Mouse (Mus musculus) telencephalon, adult 2 months (tissue): ENCODE results near the gene Mea1.

Experiments
- DNase-seq: peaks from one replicate; pipeline ENCODE4 v3.0.0-alpha.2; 2011; ENCODE audit warnings: low read depth, low spot score

Mea1 gene

DNA sequence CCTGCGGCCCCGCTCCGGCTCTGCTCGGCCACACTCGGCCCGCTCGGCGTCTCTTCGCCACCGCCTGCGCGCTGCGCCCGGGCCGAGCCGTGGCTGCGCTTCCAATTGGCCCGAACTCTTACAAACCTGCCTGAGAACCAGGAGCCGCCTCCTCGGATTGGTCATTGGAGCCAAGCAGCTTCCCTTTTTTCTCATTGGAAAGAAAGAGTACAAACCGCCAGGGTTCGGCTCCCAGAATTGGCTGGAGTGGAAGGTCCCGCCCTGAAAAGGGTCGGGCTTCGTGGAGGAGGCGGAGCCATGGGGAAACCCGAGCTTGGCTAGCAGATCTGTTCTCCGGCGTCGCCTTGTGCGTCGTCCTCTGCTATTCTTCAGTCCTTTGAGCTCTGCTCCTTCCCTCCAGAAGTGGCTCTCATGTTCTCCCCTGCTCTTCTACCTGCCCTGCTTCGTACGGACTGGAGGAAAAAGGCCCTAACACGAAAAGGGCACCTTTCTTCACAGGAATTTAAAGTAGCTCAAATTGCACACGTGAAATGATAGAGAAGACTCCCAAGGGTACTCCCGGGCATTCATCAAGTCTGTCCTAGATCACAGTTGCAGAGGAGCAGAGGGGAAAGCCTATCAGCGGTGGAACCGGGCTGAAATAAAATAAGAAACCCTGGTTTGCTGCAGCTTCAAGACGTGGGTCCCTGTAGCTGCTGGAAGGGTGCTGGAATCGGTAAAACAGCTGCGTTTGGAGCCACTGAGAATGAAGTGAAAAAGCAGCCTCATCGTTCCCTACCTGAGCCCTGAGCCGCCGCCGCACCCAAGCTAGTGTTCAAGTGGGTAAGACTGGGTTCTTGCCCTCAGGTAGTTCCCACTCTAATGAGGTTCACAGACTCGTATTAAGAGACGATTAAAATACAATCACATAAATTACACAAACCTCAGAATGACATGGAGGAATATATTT is 26.6 kb downstream of the Mea1 start, which contains the start of gene Ppp2r5d:
Ppp2r5d (minus strand) TSS at position 225 of the 949 bp plus-strand sequence.
- peak; percentile 98 for DNase-seq

DNA sequence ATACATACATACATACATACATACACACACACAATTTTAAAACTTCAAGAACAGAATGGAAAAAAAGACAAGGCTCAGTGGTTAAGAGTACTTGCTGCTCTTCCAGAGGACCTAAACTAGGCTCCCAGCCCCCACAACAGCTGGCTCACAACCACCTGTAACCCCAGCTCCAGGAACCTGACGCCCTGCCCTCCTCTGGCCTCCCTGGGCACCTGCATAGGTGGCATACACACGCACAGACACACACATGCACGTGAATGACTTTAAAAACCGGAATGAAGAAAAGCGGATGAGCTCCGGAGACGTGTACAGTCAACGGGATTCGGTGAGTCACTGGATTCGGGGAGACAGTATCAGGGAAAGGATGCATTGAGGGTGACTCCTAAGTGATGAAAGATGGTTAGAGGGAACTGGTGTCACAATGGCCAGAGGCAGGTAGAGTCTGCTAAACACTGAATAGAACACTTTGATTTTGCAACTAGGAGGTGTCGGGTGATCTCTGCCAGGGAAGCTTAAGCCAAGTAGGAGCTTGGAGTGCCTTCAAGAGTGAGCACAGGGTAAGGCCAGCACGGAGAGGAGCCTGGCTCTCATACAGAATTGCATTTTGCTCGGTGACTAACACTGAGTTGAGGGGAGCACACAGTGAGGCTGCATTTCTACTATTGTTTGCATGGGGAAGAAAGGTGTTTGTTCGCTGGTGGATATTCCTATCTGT is 27.9 kb downstream of the Mea1 start:
- DNase-seq, result no peak

DNA sequence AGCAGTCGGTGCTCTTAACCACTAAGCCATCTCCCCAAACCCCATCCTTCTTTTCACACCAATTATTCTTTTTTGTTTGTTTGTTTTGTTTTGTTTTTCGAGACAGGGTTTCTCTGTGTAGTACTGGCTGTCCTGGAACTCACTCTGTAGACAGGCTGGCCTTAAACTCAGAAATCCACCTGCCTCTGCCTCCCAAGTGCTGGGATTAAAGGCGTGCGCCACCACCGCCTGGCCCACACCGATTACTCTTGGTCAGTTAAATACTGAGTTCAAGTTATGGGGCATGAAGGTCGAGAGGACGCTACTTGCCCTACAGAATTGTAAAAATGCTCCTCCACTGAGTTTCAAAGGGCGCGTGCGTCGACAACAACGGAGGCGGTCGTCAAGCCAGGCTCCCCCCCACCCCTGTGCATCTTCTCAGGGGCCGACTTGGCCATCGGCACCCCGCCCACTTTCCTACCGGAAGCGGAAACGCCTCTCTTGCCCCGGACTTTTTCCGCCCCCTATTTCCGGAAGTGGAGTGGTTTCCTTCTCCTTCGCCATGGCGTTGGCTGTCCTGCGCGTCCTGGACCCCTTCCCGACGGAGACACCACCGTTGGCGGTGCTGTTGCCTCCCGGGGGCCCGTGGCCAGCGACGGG is 32.5 kb downstream of the Mea1 start, which contains the start of gene Pex6:
Pex6 (plus strand) TSS at position 505 of the 639 bp plus-strand sequence.
- peak; percentile 91 for DNase-seq

DNA sequence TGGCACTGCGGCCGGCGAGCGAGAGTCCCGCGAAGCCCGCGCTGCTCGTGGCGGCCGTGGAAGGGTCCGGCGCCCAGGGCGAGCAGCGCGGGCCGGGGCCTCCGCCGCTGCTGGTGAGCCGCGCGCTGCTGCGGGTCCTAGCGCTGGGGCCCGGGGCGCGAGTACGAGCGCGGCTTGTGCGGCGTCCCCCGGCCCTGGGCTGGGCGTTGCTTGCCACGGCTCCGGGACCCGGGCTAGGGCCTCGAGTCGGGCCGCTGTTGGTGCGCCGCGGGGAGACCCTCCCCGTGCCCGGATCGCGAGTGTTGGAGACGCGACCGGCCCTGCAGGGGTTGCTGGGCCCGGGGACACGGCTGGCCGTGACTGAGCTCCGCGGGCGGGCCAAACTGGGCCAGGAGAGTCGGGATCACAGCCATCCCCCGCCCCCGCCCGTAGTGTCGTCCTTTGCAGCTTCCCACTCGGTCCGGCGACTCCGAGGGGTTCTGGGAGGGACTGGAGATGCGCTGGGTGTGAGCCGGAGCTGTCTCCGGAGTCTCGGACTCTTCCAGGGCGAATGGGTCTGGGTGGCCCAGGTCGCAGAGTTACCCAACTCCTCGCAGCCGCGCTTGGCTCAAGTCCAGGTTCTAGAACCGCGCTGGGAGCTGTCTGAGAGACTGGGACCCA is 33.1 kb downstream of the Mea1 start:
- DNase-seq, result no peak

DNA sequence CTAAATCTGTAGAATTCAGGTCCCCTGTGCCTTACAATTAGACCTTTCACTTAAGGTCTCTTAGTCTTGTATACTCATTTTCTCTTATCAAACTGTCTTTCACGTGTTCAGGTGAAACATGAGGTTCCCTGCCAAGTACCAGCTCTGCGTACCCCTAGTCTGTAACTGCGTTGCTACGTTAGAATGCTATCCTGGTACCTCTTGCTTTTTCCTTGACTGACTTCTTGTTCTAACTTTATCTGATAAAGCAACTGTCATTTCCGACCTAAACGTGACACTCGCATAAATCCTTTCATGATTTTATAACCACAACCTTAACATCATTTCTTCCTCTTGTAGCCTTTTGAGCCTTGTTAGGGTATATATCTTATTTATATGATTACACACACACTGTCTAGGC is 33.8 kb downstream of the Mea1 start:
- DNase-seq, result no peak

DNA sequence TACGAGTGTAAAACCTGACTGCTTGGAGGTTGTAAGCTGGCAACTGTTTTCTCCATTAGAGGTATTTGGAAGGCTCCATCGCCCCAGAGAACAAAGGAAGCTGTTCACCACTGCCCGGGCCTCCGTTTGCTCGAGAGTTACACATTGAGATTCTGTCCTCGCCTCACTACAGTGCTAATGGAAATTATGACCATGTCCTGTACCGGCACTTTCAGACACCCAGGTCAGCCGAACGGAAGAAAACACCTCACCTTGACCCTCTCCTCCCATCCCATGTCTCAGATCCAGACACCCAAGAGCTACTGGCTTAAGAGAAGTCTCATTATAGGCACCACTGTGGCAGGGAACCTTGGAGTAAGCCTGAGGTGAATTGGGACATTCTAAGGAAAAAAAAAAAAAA is 35.3 kb downstream of the Mea1 start:
- DNase-seq, result no peak

DNA sequence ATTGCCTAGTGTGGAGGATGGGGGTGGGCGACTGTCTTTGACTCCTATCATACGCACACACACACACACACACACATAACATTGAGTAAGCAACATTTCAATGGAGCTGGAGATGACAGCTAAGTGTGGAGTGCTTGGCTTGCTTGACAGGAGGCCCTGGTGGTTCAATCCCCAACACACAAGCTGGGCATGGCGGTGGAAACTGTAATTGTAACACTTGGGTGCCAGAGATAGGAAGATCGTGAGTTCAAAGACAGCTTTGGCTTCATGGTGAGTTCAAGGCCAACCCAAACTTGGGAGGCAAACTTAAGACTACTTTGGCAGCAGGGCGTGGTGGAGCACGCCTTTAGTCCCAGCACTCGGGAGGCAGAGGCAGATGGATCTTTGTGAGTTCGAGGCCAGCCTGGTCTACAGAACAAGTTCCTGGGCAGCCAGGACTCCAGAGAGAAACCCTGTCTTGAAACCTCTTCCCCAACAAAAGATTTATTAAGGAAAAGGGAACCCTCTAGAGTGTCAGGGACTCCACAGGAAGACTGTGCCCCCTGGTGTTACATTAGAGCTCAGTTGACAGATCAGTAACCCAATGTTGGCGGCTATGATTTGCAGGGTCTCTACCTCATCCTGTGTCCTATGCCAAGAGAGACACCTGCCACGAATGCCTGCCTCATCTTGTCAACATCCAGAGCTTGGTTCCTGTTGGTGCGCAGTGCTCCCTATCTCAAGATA is 36.3 kb downstream of the Mea1 start:
- no peak for DNase-seq

DNA sequence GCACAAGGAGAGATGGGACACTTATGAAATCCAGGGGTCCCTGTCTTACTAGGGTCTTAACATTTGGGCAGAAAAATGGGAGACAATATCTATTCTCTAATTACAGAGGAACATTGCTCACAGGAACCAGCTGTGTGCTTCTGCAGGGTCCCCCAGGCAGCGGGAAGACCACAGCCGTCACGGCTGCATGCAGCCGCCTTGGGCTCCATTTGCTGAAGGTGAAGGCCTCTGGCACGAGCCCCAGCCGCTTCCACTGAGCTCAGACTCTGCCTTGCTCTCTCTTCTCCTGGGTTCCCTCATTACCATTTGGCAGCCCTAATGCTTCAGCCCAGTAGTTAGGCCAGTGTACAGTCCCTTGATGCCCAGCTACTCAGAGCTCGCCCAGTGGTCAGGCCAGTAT is 42.5 kb downstream of the Mea1 start:
- no peak for DNase-seq

DNA sequence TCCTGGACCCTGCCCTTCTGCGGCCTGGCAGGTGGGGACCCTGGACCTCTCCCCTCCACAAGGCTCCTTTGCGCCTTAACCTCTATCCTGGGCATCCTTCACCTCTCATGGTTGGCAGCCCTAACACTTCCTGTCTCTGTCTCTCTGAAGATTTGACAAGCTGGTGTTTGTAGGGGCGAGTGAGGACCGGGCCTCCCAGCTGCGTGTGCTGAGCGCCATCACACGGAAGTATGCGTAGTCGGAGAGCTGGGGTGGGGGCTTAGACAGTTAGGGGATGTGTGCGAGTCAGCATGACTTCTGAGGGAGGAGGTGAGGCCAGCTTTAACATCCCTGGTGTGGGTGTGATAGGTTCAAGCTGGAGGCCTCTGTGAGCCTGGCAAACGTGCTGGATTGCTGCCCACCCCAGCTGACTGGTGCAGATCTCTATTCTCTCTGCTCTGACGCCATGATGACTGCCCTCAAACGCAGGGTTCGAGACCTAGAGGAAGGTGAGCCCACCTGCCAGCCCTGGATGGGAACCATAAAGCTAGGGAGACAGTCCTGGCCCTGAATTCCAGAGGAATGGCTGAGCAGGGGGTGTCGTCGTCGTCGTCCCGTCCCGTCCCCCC is 46.0 kb downstream of the Mea1 start:
- DNase-seq, result no peak

DNA sequence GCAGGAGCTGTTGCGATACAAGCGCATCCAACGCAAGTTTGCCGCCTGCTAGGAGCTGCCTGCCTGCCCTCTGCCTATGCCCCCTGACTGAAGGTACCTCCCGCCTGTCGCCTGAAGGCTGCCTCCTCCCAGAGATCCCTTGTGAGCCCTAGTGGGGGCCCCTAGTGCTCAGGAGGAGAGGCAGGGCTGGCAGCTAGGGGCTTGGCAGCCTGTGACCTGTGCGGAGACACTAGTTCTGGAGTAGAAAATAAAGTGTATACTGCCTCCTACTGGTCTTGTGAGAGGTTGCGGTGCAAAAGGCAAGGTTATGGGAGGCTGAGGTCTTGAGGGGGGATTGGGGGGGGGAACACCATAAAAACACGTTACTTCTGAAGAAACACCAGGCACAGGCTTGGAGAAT is 46.7 kb downstream of the Mea1 start:
- no peak for DNase-seq

DNA sequence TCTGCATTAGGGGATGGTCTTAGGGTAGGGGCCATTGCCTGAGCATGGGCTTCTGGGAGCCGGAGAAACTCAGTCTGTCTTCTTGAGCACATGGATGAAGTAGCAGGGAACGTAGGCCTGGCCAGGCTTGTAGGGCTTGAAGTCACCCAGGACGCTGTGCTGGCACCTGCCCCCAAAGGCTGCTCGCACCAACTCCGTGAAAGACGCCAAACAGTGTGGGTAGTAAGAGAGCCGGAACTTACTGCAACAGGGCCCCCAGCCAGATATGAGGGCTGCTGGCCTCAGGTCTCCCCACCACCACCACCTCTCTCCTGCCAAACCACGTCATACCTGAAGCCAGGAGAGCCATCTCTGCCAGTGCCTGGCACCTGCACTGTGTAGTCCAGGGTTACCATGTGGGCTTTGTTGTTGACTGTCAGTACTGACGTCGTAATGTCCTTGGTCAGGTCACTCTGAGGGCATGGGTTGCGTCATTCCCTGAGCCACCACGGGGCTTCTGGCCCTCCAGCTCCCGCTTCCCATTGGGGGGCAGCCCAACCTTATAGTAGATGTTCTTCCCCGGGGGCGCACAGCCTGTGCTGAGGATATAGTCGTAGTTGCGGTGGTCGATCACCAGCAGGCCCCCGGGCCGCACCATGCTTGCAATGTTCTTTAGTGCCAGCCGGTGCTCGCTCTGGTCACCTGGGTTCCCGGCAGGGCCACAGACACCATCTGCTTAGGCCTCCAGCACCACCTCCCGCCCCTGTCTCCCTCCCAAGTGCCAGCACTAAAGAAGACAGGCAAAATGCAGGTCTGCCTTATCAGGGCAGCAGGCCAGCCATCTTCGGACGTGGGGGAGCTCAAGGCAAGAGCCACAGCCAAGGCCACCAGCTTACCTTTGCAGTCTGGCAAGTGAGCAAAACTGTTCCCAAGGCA is 47.4 kb downstream of the Mea1 start:
- no peak for DNase-seq

DNA sequence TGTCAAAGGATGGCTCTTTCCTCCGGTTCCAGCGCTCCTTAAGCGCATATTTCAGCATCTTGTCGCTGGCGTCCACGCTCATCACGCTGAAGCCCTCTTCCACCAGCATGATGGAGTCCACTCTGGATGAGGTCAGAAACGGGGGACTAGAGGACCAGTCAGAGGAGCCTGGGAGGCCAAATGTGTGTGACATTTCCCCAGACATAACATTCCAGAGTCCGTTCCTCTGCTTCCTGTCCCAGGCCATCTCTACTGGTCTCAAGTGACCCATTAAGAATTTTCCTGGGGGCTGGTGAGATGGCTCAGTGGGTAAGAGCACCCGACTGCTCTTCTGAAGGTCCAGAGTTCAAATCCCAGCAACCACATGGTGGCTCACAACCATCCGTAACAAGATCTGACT is 48.7 kb downstream of the Mea1 start:
- no peak for DNase-seq

DNA sequence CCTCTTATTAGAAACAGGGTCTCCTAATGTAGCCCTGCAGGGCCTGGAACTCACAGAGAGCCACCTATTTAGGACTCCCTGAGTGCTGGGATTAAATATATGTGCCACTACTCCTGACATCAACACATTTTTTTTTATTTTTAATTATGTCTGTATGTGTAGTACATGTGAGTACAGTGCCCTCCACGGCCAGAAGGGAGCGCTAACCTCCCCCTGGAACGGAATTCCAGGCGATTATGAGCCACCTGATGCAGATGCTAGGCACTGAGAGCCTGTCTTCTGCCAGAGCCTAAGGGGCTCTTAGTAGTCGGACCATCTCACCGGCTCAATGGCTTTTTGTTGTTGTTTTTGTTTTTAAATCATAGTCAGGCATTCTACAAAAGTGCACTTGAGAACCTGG is 49.4 kb downstream of the Mea1 start:
- DNase-seq, result no peak

DNA sequence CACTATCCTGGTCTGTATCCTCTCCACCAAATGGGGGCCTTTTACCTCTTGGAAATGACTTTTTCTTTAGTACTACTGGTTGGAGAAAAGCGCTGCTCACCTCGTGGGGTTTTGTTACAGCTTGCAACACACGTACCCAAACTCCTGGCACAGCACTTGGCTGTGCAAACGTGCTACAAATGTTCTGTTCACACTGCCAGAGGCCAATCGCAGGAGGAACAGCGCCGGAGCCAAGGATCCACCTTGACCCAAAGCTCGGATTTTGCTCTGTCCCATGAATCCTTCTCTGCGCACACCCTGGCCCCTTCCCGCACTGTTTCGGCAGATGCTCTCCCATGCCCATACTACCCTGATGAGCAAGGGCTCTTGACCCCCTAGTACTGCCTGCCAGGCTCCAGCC is 49.9 kb downstream of the Mea1 start:
- DNase-seq, result no peak

DNA sequence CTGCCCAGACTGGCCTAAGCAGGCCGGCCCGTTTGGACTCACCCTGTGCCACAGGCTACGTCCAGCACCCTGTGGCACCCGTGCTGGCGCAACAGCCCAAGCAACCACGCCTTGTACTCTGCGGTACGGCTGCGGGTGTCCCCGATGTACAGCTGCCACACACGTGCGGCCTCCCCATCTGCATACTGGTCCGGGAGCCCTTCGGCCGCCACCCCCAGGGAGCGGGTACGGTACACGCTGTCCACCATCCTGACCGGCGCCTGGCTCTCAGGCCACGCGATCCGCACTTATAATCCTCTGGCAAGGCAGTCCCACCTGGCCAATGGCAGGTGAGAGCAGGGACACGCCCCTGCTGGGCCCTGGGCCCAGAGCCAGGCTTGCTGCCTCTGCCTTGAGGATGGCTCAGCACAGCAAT is 50.3 kb downstream of the Mea1 start, which contains the start of gene Gnmt:
Gnmt (minus strand) TSS at position 265 of the 415 bp plus-strand sequence.
- DNase-seq, result no peak
